Mouse (Mus musculus): ENCODE results near the gene 4930595D18Rik. TPM values are rescaled to one million over a fixed set of nuclear protein-coding genes. Genes with fewer than 3 reads are reported as not detected.

Gene 4930595D18Rik
- total RNA-seq, 2 experiments from 2014 or later, result not detected

Other genes starting within 250 kb of the 4930595D18Rik start
- 10 to 100 TPM; 12.2 to 14.5 TPM for gene Ankrd9, start 205.5 kb downstream of the 4930595D18Rik start, total RNA-seq (2021)
- gene Rcor1, start 145.1 kb downstream of the 4930595D18Rik start, total RNA-seq (2021), result 10 to 100 TPM; 17.9 to 18.8 TPM
- 10 to 100 TPM; 91.9 to 93.3 TPM for gene Traf3, start 18.1 kb downstream of the 4930595D18Rik start, total RNA-seq (2021)
- gene Amn, start 86.6 kb upstream of the 4930595D18Rik start, total RNA-seq (2021), result 10 to 100 TPM; 15.1 to 18.7 TPM
- gene Cdc42bpb, start 193.2 kb upstream of the 4930595D18Rik start, total RNA-seq (2021), result 100 to 1,000 TPM; 138 to 141 TPM
- gene Lbhd2, start 222.3 kb upstream of the 4930595D18Rik start, total RNA-seq (2021), result 1 to 10 TPM in 1 of 2 experiments, not detected in 1; 1.8 TPM
- under 1 TPM; 0.62 to 0.70 TPM for gene Exoc3l4, start 232.5 kb upstream of the 4930595D18Rik start, total RNA-seq (2021)

All from left cerebral cortex, postnatal 14 days (tissue).